Mouse (Mus musculus) adrenal gland, postnatal 14 days (tissue): Measurements from ENCODE around the gene Rpl28. TPM values are rescaled to one million over a fixed set of nuclear protein-coding genes. Genes with fewer than 3 reads are reported as not detected.
"Not testable (repeated sequence)": the region's sequence is repeated elsewhere in the genome, so short reads cannot be mapped to it uniquely, and the experiment has no call there.

Experiments
- DNase-seq: peaks from one replicate; pipeline ENCODE4 v3.0.0; 2021; ENCODE audit warnings: mixed read lengths
- total RNA-seq: library from RNA; stranded (reverse); gene quantifications from 2 replicates; pipeline ENCODE4 v1.2.3, GENCODE M21; 2021

Gene Rpl28
- total RNA-seq, 1 experiment from 2014 or later = 1,145 TPM

GRCm38 (mm10) chr7:4782759-4783158 lies 9.9 kb upstream of the Rpl28 start, which contains the start of the genes Il11 and Tmem190:
Il11 (minus strand) TSS chr7:4782859.
Tmem190 (plus strand) TSS chr7:4782937.
- no peak for DNase-seq

- no peak for DNase-seq
These were observed 8.9 kb upstream of the Rpl28 start for GRCm38 (mm10) chr7:4783667-4784268.

GRCm38 (mm10) chr7:4788499-4789435 lies 3.9 kb upstream of the Rpl28 start:
- peak; percentile 81 for DNase-seq

GRCm38 (mm10) chr7:4789436-4789935 lies 3.2 kb upstream of the Rpl28 start, which contains the start of gene Tmem238:
Tmem238 (minus strand) TSS chr7:4789656.
- DNase-seq = no peak

GRCm38 (mm10) chr7:4793248-4793647 lies 574 bp downstream of the Rpl28 start:
- DNase-seq = not testable (repeated sequence)

- no peak for DNase-seq
These were observed 1.0 kb downstream of the Rpl28 start for GRCm38 (mm10) chr7:4793674-4794073.

- no peak for DNase-seq
These were observed 2.0 kb downstream of the Rpl28 start for GRCm38 (mm10) chr7:4794631-4795168.

- DNase-seq = peak; percentile 45
These were observed 3.2 kb downstream of the Rpl28 start for GRCm38 (mm10) chr7:4795767-4796433.

- no peak for DNase-seq
These were observed 9.6 kb downstream of the Rpl28 start for GRCm38 (mm10) chr7:4802247-4802646.

GRCm38 (mm10) chr7:4806716-4807115 lies 14.0 kb downstream of the Rpl28 start:
- DNase-seq = peak; percentile 31

- not testable (repeated sequence) for DNase-seq
These were observed 18.5 kb downstream of the Rpl28 start for GRCm38 (mm10) chr7:4811131-4811530.

- no peak for DNase-seq
These were observed 19.2 kb downstream of the Rpl28 start for GRCm38 (mm10) chr7:4811842-4812302.

- peak; percentile 99 for DNase-seq
These were observed 19.8 kb downstream of the Rpl28 start, which contains the start of gene Ube2s for GRCm38 (mm10) chr7:4812303-4813104. Ube2s (minus strand) TSS chr7:4812590.

GRCm38 (mm10) chr7:4813105-4813791 lies 20.6 kb downstream of the Rpl28 start:
- DNase-seq = no peak

GRCm38 (mm10) chr7:4816559-4816958 lies 23.9 kb downstream of the Rpl28 start:
- no peak for DNase-seq

GRCm38 (mm10) chr7:4820925-4821324 lies 28.3 kb downstream of the Rpl28 start:
- DNase-seq = not testable (repeated sequence)

- no peak for DNase-seq
These were observed 29.0 kb downstream of the Rpl28 start for GRCm38 (mm10) chr7:4821690-4822089.

GRCm38 (mm10) chr7:4822162-4822907 lies 29.7 kb downstream of the Rpl28 start:
- DNase-seq = no peak

- no peak for DNase-seq
These were observed 32.7 kb downstream of the Rpl28 start for GRCm38 (mm10) chr7:4825365-4825764.

- no peak for DNase-seq
These were observed 37.8 kb downstream of the Rpl28 start for GRCm38 (mm10) chr7:4830476-4830875.
